Mouse (Mus musculus) heart, adult 9 months (tissue): ENCODE results near the gene 4930595D18Rik.

ENCODE experiments used
- DNase-seq, 2 experiments: peaks; one replicate each; pipeline ENCODE4 v3.0.0; 2022; ENCODE audit warnings: low spot score in 2 of 2

The 4930595D18Rik gene

DNA sequence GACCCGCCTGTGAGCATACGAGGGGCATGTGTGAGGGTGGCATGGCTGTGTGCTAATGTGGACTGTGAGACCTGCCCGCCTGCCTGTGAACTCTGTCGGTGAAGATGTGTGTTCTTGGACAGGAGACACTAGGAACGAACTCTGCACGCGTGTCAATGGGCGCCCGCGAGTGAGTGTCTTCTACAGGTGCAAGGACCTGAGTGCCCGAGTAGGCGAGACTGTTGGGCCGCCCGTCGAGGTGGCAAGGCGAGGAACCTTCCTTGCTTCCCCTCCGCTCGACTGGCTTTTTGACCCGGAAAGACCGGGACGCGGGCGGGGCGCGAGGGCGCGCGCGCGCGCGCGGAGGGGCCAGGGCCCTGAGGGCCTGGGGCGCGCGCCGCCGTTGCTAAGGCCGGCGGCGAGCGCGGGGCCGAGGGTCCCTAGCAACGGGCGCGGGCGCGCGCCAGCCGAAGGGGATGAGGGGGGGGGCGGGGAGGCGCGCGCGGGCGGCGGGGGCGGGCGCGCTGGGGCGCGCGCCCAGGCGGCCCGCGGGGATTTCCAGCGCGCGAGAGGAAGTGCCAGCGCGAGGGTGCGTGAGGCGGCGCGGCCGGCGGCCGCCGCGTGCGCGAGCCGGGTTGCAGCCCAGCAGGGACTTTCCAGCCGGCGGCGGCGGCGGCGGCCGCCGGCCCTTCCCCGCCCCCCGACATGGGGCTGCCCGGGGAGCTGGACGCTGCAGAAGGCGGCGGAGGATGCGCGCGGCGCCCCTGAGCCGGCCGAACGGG lies 18.3 kb downstream of the 4930595D18Rik start, which contains the start of gene Traf3:
TSS of gene Traf3 (plus strand) at position 540 of the 761 bp plus-strand sequence.
- DNase-seq: peak; percentile 76 to 80

- peak; percentile 36 for DNase-seq
Observed at GRCm38 (mm10) chr12:111165146-111165812, 19.0 kb downstream of the 4930595D18Rik start.

DNA sequence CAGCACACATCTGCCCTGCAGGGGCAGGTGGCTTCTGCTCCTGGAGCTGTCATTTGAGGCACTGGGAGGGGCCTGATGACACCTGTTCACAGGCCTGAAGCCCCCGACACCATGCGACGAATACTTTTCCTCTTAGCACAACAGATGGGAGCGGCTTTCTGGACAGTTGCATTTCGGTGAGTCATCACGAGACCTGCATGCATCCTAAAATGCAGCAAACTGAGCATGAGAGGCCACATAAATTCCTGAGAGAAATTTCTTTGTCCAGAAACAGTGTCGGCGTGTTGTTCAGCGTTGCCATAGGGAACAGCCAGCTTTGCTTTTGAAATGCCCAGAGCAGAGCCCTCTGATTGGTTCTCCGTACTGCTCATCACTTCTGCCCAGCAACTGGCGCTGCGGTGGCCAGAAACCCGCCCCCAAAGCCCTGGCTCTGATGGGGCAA lies 20.0 kb downstream of the 4930595D18Rik start:
- DNase-seq: peak; percentile 89 to 91

DNA sequence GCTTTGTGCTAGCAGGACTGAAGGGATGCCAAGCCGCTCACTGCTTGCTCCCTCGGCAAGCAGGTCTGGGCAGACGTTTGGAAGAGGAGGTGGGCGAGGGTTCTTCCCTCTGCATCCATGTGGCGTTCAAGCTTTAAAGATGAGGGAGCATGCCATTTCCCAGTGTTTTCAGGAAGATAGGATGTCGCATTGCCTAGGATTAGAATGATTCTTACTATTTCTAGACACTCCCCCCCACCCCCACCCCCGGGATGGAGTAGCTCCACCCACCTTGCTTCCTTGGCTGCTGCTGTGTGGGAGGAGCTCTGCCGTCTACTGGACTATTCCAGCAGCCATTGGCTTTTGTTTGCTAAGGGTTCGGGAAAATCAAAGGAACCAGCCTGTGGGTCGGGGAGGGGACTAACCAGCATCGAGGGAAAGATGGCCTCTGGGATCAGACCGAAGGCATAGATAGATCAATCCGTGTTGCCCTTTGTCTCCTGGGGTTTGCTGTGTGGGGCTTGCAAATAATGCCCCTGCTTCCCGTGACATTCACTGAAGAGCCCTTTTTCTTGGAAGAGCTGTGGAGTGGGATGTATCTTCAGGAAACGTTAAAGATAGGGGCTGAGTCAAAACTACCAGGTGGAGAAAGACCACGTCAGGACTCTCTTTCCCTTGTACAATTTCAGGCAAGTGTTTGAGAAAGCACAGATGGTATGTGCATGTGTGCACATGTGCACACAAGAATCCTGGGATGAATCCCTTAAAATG lies 21.8 kb downstream of the 4930595D18Rik start:
- peak in 1 of 2 experiments; percentile 44 for DNase-seq

- DNase-seq: no peak
Observed at GRCm38 (mm10) chr12:111161943-111162311, 22.4 kb downstream of the 4930595D18Rik start.

DNA sequence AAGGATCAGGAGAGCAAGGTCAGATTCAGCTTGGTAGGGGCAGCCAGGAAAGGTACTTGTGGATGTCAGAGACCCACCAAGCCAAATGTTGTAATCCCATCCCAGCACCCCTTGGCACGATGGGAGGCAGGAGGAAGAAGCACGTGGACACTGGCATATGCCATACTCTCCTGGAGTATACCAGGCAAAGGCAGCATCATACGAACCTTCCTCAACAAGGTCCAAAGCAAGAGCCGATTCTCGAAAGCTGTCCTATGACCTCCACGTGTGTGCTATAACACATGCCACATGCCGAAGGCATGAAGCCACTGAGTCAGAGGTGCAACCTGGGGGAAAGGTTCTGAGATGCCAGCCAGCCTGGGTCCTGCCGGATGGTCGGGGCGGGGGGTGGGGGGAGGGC lies 23.4 kb downstream of the 4930595D18Rik start:
- no peak for DNase-seq

GRCm38 (mm10) chr12:111159659-111160428 lies 24.4 kb downstream of the 4930595D18Rik start:
- peak; percentile 44 to 64 for DNase-seq

DNA sequence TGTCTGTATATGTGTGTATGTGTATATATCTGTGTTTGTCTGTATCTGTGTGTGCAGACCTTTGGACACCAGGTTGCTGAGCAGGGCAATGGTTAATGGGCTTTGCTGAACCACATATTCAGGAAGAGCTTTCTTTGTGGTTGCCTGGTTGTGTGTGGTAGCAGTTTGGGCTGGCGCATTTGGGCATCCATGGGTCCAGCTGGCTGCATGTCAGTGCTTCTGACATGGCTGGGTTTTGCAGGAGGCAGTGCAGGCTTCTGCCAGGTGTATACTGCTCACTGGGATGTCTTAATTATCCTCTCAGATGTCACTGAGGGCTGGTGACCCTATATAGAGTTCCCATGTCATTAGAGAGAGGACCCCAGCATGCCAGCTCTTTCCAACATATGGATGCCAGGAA lies 28.5 kb downstream of the 4930595D18Rik start:
- no peak for DNase-seq

DNA sequence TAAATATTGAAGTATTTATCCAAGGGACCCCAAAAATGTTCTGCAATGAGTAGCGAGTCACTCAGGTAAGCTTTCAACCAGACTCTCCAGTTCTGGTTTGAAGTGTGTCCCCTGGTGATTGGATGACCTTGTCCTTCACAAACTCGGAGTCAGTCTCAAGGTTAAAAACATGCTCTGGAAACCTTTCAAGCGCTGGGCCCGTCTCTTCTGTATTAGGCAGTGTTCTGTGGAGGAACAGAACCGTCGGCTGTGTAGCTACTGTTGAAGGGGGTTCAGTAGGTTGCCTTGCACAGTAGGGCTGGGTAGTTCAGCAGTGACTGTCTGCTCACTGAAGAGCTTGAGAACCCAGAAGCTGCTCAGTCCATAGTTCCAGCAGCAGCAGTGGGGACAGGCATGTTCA lies 29.6 kb downstream of the 4930595D18Rik start:
- DNase-seq: no peak

- DNase-seq: no peak
Observed at GRCm38 (mm10) chr12:111153946-111154345, 30.3 kb downstream of the 4930595D18Rik start.

GRCm38 (mm10) chr12:111152981-111153710 lies 31.1 kb downstream of the 4930595D18Rik start:
- no peak for DNase-seq

DNA sequence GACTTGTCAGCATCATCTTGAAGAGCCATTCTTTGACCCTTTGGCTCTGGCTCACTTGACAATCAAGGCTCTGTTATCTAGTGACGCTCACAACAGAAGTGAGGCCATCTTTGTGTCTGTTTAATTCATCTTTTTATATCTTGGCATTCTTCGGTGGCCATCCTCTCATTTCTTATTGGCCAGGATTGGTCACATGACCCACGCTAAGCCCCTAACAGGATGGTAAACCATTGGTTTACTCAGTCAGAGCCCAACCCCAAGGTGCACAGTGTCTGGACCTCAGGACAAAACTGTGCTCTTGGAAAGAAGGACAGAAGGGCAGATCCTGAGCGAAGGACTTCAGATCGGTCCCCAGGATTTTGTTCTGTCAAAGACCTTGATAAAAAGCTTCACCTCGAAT lies 31.7 kb downstream of the 4930595D18Rik start:
- no peak for DNase-seq

DNA sequence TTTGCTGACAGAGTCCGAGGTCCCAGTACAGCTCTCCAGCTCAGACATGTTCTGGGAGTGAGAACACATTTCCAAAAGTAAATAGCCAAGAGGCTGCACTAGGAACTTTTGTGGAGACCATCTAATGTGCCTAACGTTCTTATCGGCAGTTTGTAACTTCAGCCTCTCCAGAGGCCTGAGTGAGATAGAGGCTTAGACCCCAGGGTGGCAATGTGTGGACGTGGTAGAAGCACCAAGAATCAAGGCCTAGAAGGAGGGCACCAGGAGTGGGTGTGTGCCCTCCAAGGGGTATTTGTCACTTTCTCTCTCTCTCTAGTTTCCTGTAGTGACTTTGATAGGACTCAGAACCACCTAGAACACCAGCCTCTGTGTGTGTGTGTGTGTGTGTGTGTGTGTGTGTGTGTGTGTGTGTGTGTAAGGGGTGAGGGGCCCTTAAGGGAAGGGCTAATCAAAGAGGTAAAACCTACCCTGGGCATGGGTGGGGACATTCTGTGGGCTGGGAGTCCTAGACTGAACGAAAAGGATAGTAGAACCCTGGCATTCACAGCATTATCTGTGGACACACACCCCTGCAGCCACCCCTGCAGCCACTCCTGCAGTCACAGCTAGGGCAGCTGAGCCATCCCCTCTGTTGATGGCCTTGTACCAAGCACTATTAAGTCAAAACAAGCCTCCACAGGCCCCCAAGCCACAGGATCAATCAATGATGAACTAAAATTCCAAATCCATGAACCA lies 32.7 kb downstream of the 4930595D18Rik start:
- no peak for DNase-seq

- DNase-seq: no peak
Observed at GRCm38 (mm10) chr12:111150236-111150596, 34.1 kb downstream of the 4930595D18Rik start.

GRCm38 (mm10) chr12:111149495-111150235 lies 34.6 kb downstream of the 4930595D18Rik start:
- no peak for DNase-seq

GRCm38 (mm10) chr12:111145269-111145668 lies 39.0 kb downstream of the 4930595D18Rik start:
- no peak for DNase-seq

- no peak for DNase-seq
Observed at GRCm38 (mm10) chr12:111144598-111144997, 39.7 kb downstream of the 4930595D18Rik start.

DNA sequence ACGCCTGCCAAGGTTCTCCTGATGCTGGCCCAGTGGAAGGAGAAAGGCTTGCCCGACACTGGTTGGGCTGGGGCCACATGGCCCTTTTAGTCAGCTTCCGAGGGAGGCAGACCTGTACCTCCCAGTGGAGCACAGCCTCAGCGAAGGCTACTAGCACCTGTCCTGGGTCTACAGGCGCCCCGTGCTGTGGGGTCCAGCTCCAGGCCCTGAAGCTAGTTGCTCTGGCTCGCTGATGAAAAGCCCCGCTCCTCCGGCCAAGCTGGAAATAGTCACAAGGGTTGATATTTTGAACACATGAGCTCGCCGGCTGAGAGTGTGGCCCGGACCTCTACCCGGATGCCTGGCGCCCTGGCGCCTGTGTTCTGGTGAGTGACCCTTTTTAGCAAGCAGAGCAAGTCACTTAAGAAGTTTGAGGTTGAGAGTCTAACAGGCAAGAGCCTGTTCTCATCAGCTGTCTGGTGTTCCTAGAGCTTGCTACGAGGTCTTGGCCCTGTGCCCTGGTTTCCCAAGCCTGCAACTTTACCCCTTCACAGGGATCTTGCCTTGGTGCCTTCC lies 40.7 kb downstream of the 4930595D18Rik start:
- DNase-seq: peak; percentile 20 to 21

DNA sequence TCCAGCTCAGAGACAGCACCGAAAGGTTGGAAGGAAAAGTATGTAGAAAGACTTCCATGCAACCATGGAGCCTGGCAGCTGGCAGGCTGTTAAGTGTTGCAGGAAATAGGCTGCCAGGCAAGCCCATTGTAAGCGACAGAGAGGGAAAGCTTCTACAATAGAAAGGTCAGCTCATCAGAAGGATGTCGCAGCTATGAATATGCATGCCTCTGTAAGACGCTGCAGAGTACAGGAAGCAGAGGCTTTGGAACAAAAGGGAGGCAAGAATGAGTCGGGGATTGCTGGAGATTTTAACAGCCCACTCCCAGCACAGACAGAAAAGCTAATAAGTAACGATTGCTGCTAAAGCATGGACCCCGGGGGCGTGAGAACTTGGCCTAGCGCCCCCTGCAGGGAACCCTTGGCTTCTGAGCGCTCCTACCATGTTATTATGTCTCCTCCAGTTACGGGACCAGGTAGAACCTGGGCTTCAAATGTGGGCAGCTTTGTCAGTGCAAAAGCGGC lies 41.2 kb downstream of the 4930595D18Rik start:
- DNase-seq: no peak
